Mouse (Mus musculus): ENCODE results near the gene Tusc2. TPM values are rescaled to one million over a fixed set of nuclear protein-coding genes. Genes with fewer than 3 reads are reported as not detected.
A peak's percentile ranks its signal among the peaks of the same experiment; 100 is the strongest.

The Tusc2 gene
- total RNA-seq, 1 experiment: 14.2 TPM

GRCm38 (mm10) chr9:107549297-107550074 lies 13.6 kb upstream of the Tusc2 start:
- H3K9ac ChIP-seq (ENCODE audit: insufficient read depth, low read depth, low read length, poor library complexity, severe bottlenecking): no peak overlapping the region
- no peak overlapping the region for H3K4me3 ChIP-seq (ENCODE audit: insufficient read depth in 1 of 2, low read depth in 1 of 2, low read length in 2 of 2, poor library complexity in 1 of 2, severe bottlenecking in 1 of 2)
- in situ Hi-C loops (cut with MboI; ENCODE audit: low sequenced_read_pairs in 2 of 2, unreplicated experiment in 2 of 2): no loop called here
- peaks cover 0 to 18% of the 10 kb centered on the region in 2 experiments; a peak in 1 of 4 replicates for H3K4me1 ChIP-seq (ENCODE audit: control insufficient read depth in 2 of 2, insufficient read depth in 2 of 2, low read length in 2 of 2, poor library complexity in 1 of 2)
- DNase-seq (ENCODE audit: low read depth, low spot score): no peak
- no peak overlapping the region for H3K27ac ChIP-seq (ENCODE audit: insufficient read depth, low read depth, low read length, poor library complexity, severe bottlenecking)
- no peak for TF ChIP-seq MAFK (IDR thresholded peaks at IDR 0.05; ENCODE audit: insufficient read depth, low read depth, low read length)
- no peaks in the 10 kb centered on the region for H3K9me3 ChIP-seq (ENCODE audit: control insufficient read depth, insufficient read depth, low read depth, low read length)
- peaks cover 2% of the 10 kb centered on the region; the same call in 1 of the 2 replicates for H3K36me3 ChIP-seq (ENCODE audit: control insufficient read depth, insufficient read depth, low read length, poor library complexity, severe bottlenecking)

GRCm38 (mm10) chr9:107550491-107551116 lies 12.5 kb upstream of the Tusc2 start:
- Histone ChIP-seq H3K36me3 (ENCODE audit: control insufficient read depth, insufficient read depth, low read length, poor library complexity, severe bottlenecking) (no peaks in the 10 kb centered on the region), H3K4me1 (ENCODE audit: control insufficient read depth in 2 of 2, insufficient read depth in 2 of 2, low read length in 2 of 2, poor library complexity in 1 of 2) (peaks cover 0 to 18% of the 10 kb centered on the region in 2 experiments; a peak in 1 of 4 replicates), H3K27ac (ENCODE audit: insufficient read depth, low read depth, low read length, poor library complexity, severe bottlenecking) (no peak overlapping the region), H3K4me3 (ENCODE audit: insufficient read depth in 1 of 2, low read depth in 1 of 2, low read length in 2 of 2, poor library complexity in 1 of 2, severe bottlenecking in 1 of 2) (peak overlapping the region in 1 of 2 experiments; percentile 61; a peak in 2 of 4 replicates), H3K9ac (ENCODE audit: insufficient read depth, low read depth, low read length, poor library complexity, severe bottlenecking) (no peak overlapping the region), H3K9me3 (ENCODE audit: control insufficient read depth, insufficient read depth, low read depth, low read length) (no peaks in the 10 kb centered on the region)
- no peak for TF ChIP-seq MAFK (IDR thresholded peaks at IDR 0.05; ENCODE audit: insufficient read depth, low read depth, low read length)
- no peak for TF ChIP-seq ZC3H11A (IDR thresholded peaks at IDR 0.05; ENCODE audit: borderline replicate concordance, low read depth, low read length)
- no peak for TF ChIP-seq HCFC1 (IDR thresholded peaks at IDR 0.05; ENCODE audit: borderline replicate concordance, insufficient read depth, low read length)
- TF ChIP-seq ZNF384 (IDR thresholded peaks at IDR 0.05; ENCODE audit: low read depth, low read length): no peak
- no peak for TF ChIP-seq CHD2 (IDR thresholded peaks at IDR 0.05; ENCODE audit: low read depth, low read length)
- no peak for DNase-seq (ENCODE audit: low read depth, low spot score)
- in situ Hi-C loops (cut with MboI; ENCODE audit: low sequenced_read_pairs in 2 of 2, unreplicated experiment in 2 of 2): no loop called here

- peaks cover 0 to 18% of the 10 kb centered on the region in 2 experiments; a peak in 1 of 4 replicates for H3K4me1 ChIP-seq (ENCODE audit: control insufficient read depth in 2 of 2, insufficient read depth in 2 of 2, low read length in 2 of 2, poor library complexity in 1 of 2)
- TF ChIP-seq HCFC1 (IDR thresholded peaks at IDR 0.05; ENCODE audit: borderline replicate concordance, insufficient read depth, low read length): no peak
- TF ChIP-seq MAFK (IDR thresholded peaks at IDR 0.05; ENCODE audit: insufficient read depth, low read depth, low read length): no peak
- no peak for TF ChIP-seq ZNF384 (IDR thresholded peaks at IDR 0.05; ENCODE audit: low read depth, low read length)
- TF ChIP-seq CHD2 (IDR thresholded peaks at IDR 0.05; ENCODE audit: low read depth, low read length): no peak
- TF ChIP-seq ZC3H11A (IDR thresholded peaks at IDR 0.05; ENCODE audit: borderline replicate concordance, low read depth, low read length): no peak
- no peaks in the 10 kb centered on the region for H3K36me3 ChIP-seq (ENCODE audit: control insufficient read depth, insufficient read depth, low read length, poor library complexity, severe bottlenecking)
- H3K9me3 ChIP-seq (ENCODE audit: control insufficient read depth, insufficient read depth, low read depth, low read length): no peaks in the 10 kb centered on the region
- peak within 1 kb of the TSS; percentile 42 for H3K9ac ChIP-seq (ENCODE audit: insufficient read depth, low read depth, low read length, poor library complexity, severe bottlenecking)
- no peak for DNase-seq (ENCODE audit: low read depth, low spot score)
- peak within 1 kb of the TSS; percentile 60 to 61 for H3K4me3 ChIP-seq (ENCODE audit: insufficient read depth in 1 of 2, low read depth in 1 of 2, low read length in 2 of 2, poor library complexity in 1 of 2, severe bottlenecking in 1 of 2)
- in situ Hi-C loops (cut with MboI; ENCODE audit: low sequenced_read_pairs in 2 of 2, unreplicated experiment in 2 of 2): no loop called here
- no peak within 1 kb of the TSS for H3K27ac ChIP-seq (ENCODE audit: insufficient read depth, low read depth, low read length, poor library complexity, severe bottlenecking)
Observed at GRCm38 (mm10) chr9:107551117-107551889, 11.8 kb upstream of the Tusc2 start, which contains the start of gene Rassf1. Rassf1 (plus strand) TSS chr9:107551555.

GRCm38 (mm10) chr9:107551890-107552355 lies 11.1 kb upstream of the Tusc2 start:
- in situ Hi-C loops (cut with MboI; ENCODE audit: low sequenced_read_pairs in 2 of 2, unreplicated experiment in 2 of 2): no loop called here
- DNase-seq (ENCODE audit: low read depth, low spot score): no peak
- no peak overlapping the region for H3K27ac ChIP-seq (ENCODE audit: insufficient read depth, low read depth, low read length, poor library complexity, severe bottlenecking)

More at GRCm38 (mm10) chr9:107551890-107552355, 11.1 kb upstream of the Tusc2 start:
- Histone ChIP-seq H3K9me3 (ENCODE audit: control insufficient read depth, insufficient read depth, low read depth, low read length) (no peaks in the 10 kb centered on the region), H3K36me3 (ENCODE audit: control insufficient read depth, insufficient read depth, low read length, poor library complexity, severe bottlenecking) (no peaks in the 10 kb centered on the region; the same call in 1 of the 2 replicates), H3K4me1 (ENCODE audit: control insufficient read depth in 2 of 2, insufficient read depth in 2 of 2, low read length in 2 of 2, poor library complexity in 1 of 2) (peaks cover 0 to 19% of the 10 kb centered on the region in 2 experiments; a peak in 1 of 4 replicates), H3K9ac (ENCODE audit: insufficient read depth, low read depth, low read length, poor library complexity, severe bottlenecking) (peak overlapping the region; percentile 42), H3K4me3 (ENCODE audit: insufficient read depth in 1 of 2, low read depth in 1 of 2, low read length in 2 of 2, poor library complexity in 1 of 2, severe bottlenecking in 1 of 2) (peak overlapping the region; percentile 60 to 61)
- no peak for TF ChIP-seq HCFC1 (IDR thresholded peaks at IDR 0.05; ENCODE audit: borderline replicate concordance, insufficient read depth, low read length)
- TF ChIP-seq MAFK (IDR thresholded peaks at IDR 0.05; ENCODE audit: insufficient read depth, low read depth, low read length): no peak
- TF ChIP-seq ZNF384 (IDR thresholded peaks at IDR 0.05; ENCODE audit: low read depth, low read length): no peak
- no peak for TF ChIP-seq ZC3H11A (IDR thresholded peaks at IDR 0.05; ENCODE audit: borderline replicate concordance, low read depth, low read length)
- TF ChIP-seq CHD2 (IDR thresholded peaks at IDR 0.05; ENCODE audit: low read depth, low read length): no peak
